Mouse (Mus musculus): ENCODE data around the gene Olfr462. TPM values are rescaled to one million over a fixed set of nuclear protein-coding genes. Genes with fewer than 3 reads are reported as not detected.

The Olfr462 gene
- polyA plus RNA-seq (2012; rRNA removed) = not detected in 2 replicates

DNA sequence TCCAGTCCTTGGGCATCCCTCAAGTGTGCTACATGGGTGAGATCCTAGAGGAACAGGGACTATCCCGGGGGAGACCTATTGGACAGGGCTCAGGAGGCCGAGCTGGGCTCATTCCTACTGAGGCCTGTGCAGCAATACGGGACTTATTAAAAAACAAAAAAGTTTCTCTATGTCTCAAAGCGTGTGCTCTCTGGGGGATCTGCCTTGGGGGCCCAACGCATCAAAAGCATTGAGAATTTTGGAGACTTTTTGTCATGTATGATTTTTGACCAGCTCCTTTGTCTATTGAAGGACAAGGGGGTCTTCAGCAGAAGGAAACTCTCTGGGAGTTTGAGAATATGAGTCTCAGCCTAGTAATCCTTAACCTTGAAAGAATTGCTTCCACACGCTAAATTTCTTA, at the start of gene Olfr462:
Gene Olfr462 (minus strand): TSS at position 101 of the 400 bp plus-strand sequence.
- Histone ChIP-seq H3K4me3 (ENCODE audit: insufficient read depth, low read length) (no peak within 1 kb of the TSS), H3K4me1 (ENCODE audit: control insufficient read depth, insufficient read depth, low read length) (no peaks in the 10 kb centered on the region), H3K27ac (ENCODE audit: insufficient read depth, low read length) (no peak within 1 kb of the TSS)
- no peak for TF ChIP-seq CTCF (IDR thresholded peaks at IDR 0.05; ENCODE audit: extremely low read depth, insufficient read depth, low read length)
- TF ChIP-seq POLR2A (IDR thresholded peaks at IDR 0.05; ENCODE audit: extremely low read depth, insufficient read depth, low read length) = no peak

GRCm38 (mm10) chr11:87935467-87935866, 43.4 kb upstream of the Olfr462 start:
- TF ChIP-seq POLR2A (IDR thresholded peaks at IDR 0.05; ENCODE audit: extremely low read depth, insufficient read depth, low read length) = no peak
- TF ChIP-seq CTCF (IDR thresholded peaks at IDR 0.05; ENCODE audit: extremely low read depth, insufficient read depth, low read length) = no peak
- H3K27ac ChIP-seq (ENCODE audit: insufficient read depth, low read length) = no peak overlapping the region
- H3K4me1 ChIP-seq (ENCODE audit: control insufficient read depth, insufficient read depth, low read length) = no peaks in the 10 kb centered on the region
- no peak overlapping the region for H3K4me3 ChIP-seq (ENCODE audit: insufficient read depth, low read length)

DNA sequence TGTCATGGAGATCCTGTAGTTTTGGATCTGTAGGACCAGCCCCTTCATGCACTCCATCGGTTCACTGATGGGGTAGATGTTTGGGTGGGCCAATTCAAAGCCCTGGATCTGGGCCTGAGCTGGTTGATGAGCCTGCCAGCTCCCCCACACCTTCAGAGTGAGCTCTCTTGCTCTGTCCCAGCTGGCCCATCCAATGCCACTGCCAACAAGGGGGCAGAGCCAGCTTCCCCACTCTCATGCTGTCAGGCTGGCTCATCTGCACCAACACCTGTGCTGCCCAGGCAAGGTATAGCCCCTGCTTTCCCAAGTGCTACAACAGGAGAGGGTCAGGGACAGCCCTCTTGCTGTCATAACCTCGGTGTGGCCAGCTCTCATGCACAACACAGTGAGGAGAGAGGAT, 41.7 kb upstream of the Olfr462 start:
- Histone ChIP-seq H3K27ac (ENCODE audit: insufficient read depth, low read length) (no peak overlapping the region), H3K4me3 (ENCODE audit: insufficient read depth, low read length) (no peak overlapping the region), H3K4me1 (ENCODE audit: control insufficient read depth, insufficient read depth, low read length) (no peaks in the 10 kb centered on the region)
- no peak for TF ChIP-seq CTCF (IDR thresholded peaks at IDR 0.05; ENCODE audit: extremely low read depth, insufficient read depth, low read length)
- no peak for TF ChIP-seq POLR2A (IDR thresholded peaks at IDR 0.05; ENCODE audit: extremely low read depth, insufficient read depth, low read length)

GRCm38 (mm10) chr11:87930348-87930747, 38.3 kb upstream of the Olfr462 start:
- Histone ChIP-seq H3K4me1 (ENCODE audit: control insufficient read depth, insufficient read depth, low read length) (no peaks in the 10 kb centered on the region), H3K27ac (ENCODE audit: insufficient read depth, low read length) (no peak overlapping the region), H3K4me3 (ENCODE audit: insufficient read depth, low read length) (no peak overlapping the region)
- no peak for TF ChIP-seq CTCF (IDR thresholded peaks at IDR 0.05; ENCODE audit: extremely low read depth, insufficient read depth, low read length)
- TF ChIP-seq POLR2A (IDR thresholded peaks at IDR 0.05; ENCODE audit: extremely low read depth, insufficient read depth, low read length) = no peak

DNA sequence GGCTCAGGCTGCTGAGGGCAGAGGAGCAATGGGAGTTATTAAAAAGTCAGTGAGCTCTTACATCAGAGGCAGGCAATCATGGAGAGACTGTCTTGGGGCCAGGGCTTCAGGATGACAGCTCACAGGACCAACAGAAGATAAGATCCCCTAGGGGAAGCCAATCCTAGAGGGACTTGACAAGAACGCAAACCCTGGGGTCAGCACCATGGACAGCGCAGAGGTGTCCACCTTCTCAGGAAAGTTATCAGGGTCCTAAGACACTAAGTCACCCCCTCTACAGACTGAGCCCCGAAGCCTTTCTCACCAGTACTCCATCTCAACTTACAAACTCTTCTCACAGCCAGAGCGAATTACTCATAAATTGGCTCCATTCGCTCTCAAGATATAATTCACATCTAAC, 28.9 kb upstream of the Olfr462 start, which contains the start of gene Olfr464:
Gene Olfr464 (minus strand): TSS at position 2 of the 400 bp plus-strand sequence.
- TF ChIP-seq CTCF (IDR thresholded peaks at IDR 0.05; ENCODE audit: extremely low read depth, insufficient read depth, low read length) (no peak), POLR2A (IDR thresholded peaks at IDR 0.05; ENCODE audit: extremely low read depth, insufficient read depth, low read length) (no peak)
- Histone ChIP-seq H3K4me1 (ENCODE audit: control insufficient read depth, insufficient read depth, low read length) (peaks cover 4% of the 10 kb centered on the region; the same call in 1 of the 2 replicates), H3K4me3 (ENCODE audit: insufficient read depth, low read length) (no peak within 1 kb of the TSS), H3K27ac (ENCODE audit: insufficient read depth, low read length) (peak within 1 kb of the TSS; percentile 67)

DNA sequence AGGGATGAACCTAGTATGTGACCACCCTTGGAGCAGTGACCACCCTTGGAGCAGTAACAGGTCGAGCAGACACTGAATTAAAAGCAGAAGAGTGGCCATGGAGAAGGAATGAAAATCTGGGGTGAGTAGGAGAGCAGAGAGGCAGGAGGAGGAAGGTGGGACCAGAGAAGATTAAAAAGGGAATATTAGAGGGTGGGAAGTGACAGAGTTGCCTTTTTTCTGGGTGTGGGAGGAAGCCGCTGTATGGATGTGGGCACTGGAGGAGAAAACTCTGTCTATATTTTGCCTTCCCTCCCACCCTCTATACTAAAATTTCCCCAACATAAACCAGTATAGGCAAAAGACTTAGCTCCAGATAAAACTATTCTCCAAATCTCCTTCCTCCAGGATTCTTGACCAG, 28.2 kb upstream of the Olfr462 start:
- H3K27ac ChIP-seq (ENCODE audit: insufficient read depth, low read length) = peak overlapping the region; percentile 67; the same call in 1 of the 2 replicates
- peaks cover 4% of the 10 kb centered on the region; the same call in 1 of the 2 replicates for H3K4me1 ChIP-seq (ENCODE audit: control insufficient read depth, insufficient read depth, low read length)
- no peak for TF ChIP-seq POLR2A (IDR thresholded peaks at IDR 0.05; ENCODE audit: extremely low read depth, insufficient read depth, low read length)
- no peak overlapping the region for H3K4me3 ChIP-seq (ENCODE audit: insufficient read depth, low read length)

- peaks cover 4% of the 10 kb centered on the region; the same call in 1 of the 2 replicates for H3K4me1 ChIP-seq (ENCODE audit: control insufficient read depth, insufficient read depth, low read length)
- H3K4me3 ChIP-seq (ENCODE audit: insufficient read depth, low read length) = no peak overlapping the region
- H3K27ac ChIP-seq (ENCODE audit: insufficient read depth, low read length) = no peak overlapping the region
- TF ChIP-seq POLR2A (IDR thresholded peaks at IDR 0.05; ENCODE audit: extremely low read depth, insufficient read depth, low read length) (no peak), CTCF (IDR thresholded peaks at IDR 0.05; ENCODE audit: extremely low read depth, insufficient read depth, low read length) (no peak)
Observed at GRCm38 (mm10) chr11:87916005-87916404, 23.9 kb upstream of the Olfr462 start.

GRCm38 (mm10) chr11:87904331-87904730, 12.3 kb upstream of the Olfr462 start:
- no peak for TF ChIP-seq POLR2A (IDR thresholded peaks at IDR 0.05; ENCODE audit: extremely low read depth, insufficient read depth, low read length)
- no peak for TF ChIP-seq CTCF (IDR thresholded peaks at IDR 0.05; ENCODE audit: extremely low read depth, insufficient read depth, low read length)
- H3K27ac ChIP-seq (ENCODE audit: insufficient read depth, low read length) = no peak overlapping the region
- no peak overlapping the region for H3K4me3 ChIP-seq (ENCODE audit: insufficient read depth, low read length)
- no peaks in the 10 kb centered on the region for H3K4me1 ChIP-seq (ENCODE audit: control insufficient read depth, insufficient read depth, low read length)

- no peak within 1 kb of the TSS for H3K27ac ChIP-seq (ENCODE audit: insufficient read depth, low read length)
- no peaks in the 10 kb centered on the region for H3K4me1 ChIP-seq (ENCODE audit: control insufficient read depth, insufficient read depth, low read length)
- TF ChIP-seq POLR2A (IDR thresholded peaks at IDR 0.05; ENCODE audit: extremely low read depth, insufficient read depth, low read length) = no peak
- H3K4me3 ChIP-seq (ENCODE audit: insufficient read depth, low read length) = no peak within 1 kb of the TSS
Observed at GRCm38 (mm10) chr11:87897287-87897686, 5.2 kb upstream of the Olfr462 start, which contains the start of gene Olfr463. TSS of gene Olfr463 (minus strand) at chr11:87897387.

GRCm38 (mm10) chr11:87884856-87885255, 7.2 kb downstream of the Olfr462 start:
- TF ChIP-seq CTCF (IDR thresholded peaks at IDR 0.05; ENCODE audit: extremely low read depth, insufficient read depth, low read length) (no peak), POLR2A (IDR thresholded peaks at IDR 0.05; ENCODE audit: extremely low read depth, insufficient read depth, low read length) (no peak)
- H3K4me1 ChIP-seq (ENCODE audit: control insufficient read depth, insufficient read depth, low read length) = no peaks in the 10 kb centered on the region
- H3K4me3 ChIP-seq (ENCODE audit: insufficient read depth, low read length) = no peak overlapping the region
- H3K27ac ChIP-seq (ENCODE audit: insufficient read depth, low read length) = no peak overlapping the region

All from cortical plate, adult 2 months (tissue).